Mouse (Mus musculus) large intestine, adult 2 months (tissue): ENCODE measurements around the gene Zscan5b. TPM values are rescaled to one million over a fixed set of nuclear protein-coding genes. Genes with fewer than 3 reads are reported as not detected.
"Not testable (repeated sequence)": the region's sequence is repeated elsewhere in the genome, so short reads cannot be mapped to it uniquely, and the experiment has no call there.

Source experiments
- DNase-seq: peaks from one replicate; pipeline ENCODE4 v3.0.0-alpha.2; 2012; ENCODE audit warnings: low read depth, low spot score
- WGBS: fragments of 180-500 bp; shearing (Covaris S2); methylation state at CpG from one replicate; pipeline ENCODE4 v1.1.7; 2018; 5-methylcytosine and 5-hydroxymethylcytosine counted together
- polyA plus RNA-seq: library from polyadenylated mRNA; depleted of rRNA; stranded (reverse); fragments of >200 nt; gene quantifications from 2 replicates; pipeline ENCODE4 v1.2.3, GENCODE M21; 2012

Gene Zscan5b
- polyA plus RNA-seq, 1 experiment, result not detected

GRCm38 (mm10) chr7:6239787-6240186 lies 17.7 kb downstream of the Zscan5b start:
- WGBS, result 42% methylated on average over 11 of the region's 11 CpGs
- DNase-seq, result no peak

- peak; percentile 14 for DNase-seq
- 14% methylated on average over 1 of the region's 1 CpGs for WGBS
These were observed 18.9 kb downstream of the Zscan5b start for GRCm38 (mm10) chr7:6240841-6241425.

GRCm38 (mm10) chr7:6244361-6245292 lies 22.5 kb downstream of the Zscan5b start:
- DNase-seq, result no peak
- 35% methylated on average over 11 of the region's 11 CpGs for WGBS

GRCm38 (mm10) chr7:6252410-6252809 lies 30.3 kb downstream of the Zscan5b start, which contains the start of gene Epp13:
TSS of gene Epp13 (plus strand) at chr7:6252710.
- WGBS, result 80% methylated on average over 6 of the region's 6 CpGs
- no peak for DNase-seq

- DNase-seq, result no peak
- 92% methylated on average over 5 of the region's 5 CpGs for WGBS
These were observed 32.4 kb downstream of the Zscan5b start for GRCm38 (mm10) chr7:6254451-6254850.

- WGBS, result 75% methylated on average over 4 of the region's 4 CpGs
- no peak for DNase-seq
These were observed 35.3 kb downstream of the Zscan5b start for GRCm38 (mm10) chr7:6257386-6257785.

- 46% methylated on average over 16 of the region's 16 CpGs for WGBS
- no peak for DNase-seq
These were observed 36.4 kb downstream of the Zscan5b start for GRCm38 (mm10) chr7:6258232-6259220.

- DNase-seq, result not testable (repeated sequence)
- 36% methylated on average over 2 of the region's 2 CpGs for WGBS
These were observed 37.9 kb downstream of the Zscan5b start for GRCm38 (mm10) chr7:6260004-6260403.

GRCm38 (mm10) chr7:6262120-6262519 lies 40.0 kb downstream of the Zscan5b start:
- WGBS, result 85% methylated on average over 3 of the region's 3 CpGs
- DNase-seq, result no peak

- WGBS, result 78% methylated on average over 4 of the region's 4 CpGs
- no peak for DNase-seq
These were observed 40.9 kb downstream of the Zscan5b start for GRCm38 (mm10) chr7:6262984-6263383.

GRCm38 (mm10) chr7:6265695-6266094 lies 43.6 kb downstream of the Zscan5b start:
- 60% methylated on average over 8 of the region's 8 CpGs for WGBS
- DNase-seq, result no peak

- no peak for DNase-seq
- 14% methylated on average over 3 of the region's 3 CpGs for WGBS
These were observed 55.8 kb downstream of the Zscan5b start for GRCm38 (mm10) chr7:6277906-6278305.

GRCm38 (mm10) chr7:6282749-6283148 lies 60.7 kb downstream of the Zscan5b start:
- peak; percentile 57 for DNase-seq
- 2% methylated on average over 1 of the region's 1 CpGs for WGBS

- peak; percentile 76 for DNase-seq
- under 1% methylated on average over 23 of the region's 23 CpGs for WGBS
These were observed 61.5 kb downstream of the Zscan5b start for GRCm38 (mm10) chr7:6283451-6284075.

- no peak for DNase-seq
- WGBS, result 93% methylated on average over 4 of the region's 4 CpGs
These were observed 62.4 kb downstream of the Zscan5b start for GRCm38 (mm10) chr7:6284442-6285012.

- WGBS, result 77% methylated on average over 6 of the region's 6 CpGs
- no peak for DNase-seq
These were observed 63.3 kb downstream of the Zscan5b start for GRCm38 (mm10) chr7:6285366-6285765.

- DNase-seq, result peak; percentile 73
- WGBS, result under 1% methylated on average over 49 of the region's 50 CpGs
These were observed 64.0 kb downstream of the Zscan5b start, which contains the start of gene Zfp667 for GRCm38 (mm10) chr7:6285842-6286705. TSS of gene Zfp667 (plus strand) at chr7:6286579.
